Mouse (Mus musculus) midbrain, embryonic 11.5 days (tissue): Measurements from ENCODE around the gene Sdk2. TPM values are rescaled to one million over a fixed set of nuclear protein-coding genes. Genes with fewer than 3 reads are reported as not detected.

ENCODE experiments used
- ATAC-seq: fragments of 200-750 bp; cut with Nextera tagmentation; 2 replicates; pipeline ENCODE4 v1.8.0; 2017; ENCODE audit warnings: moderate TSS enrichment, moderate library complexity; ENCODE audit not compliant: low FRiP score
- DNase-seq: peaks from one replicate; pipeline ENCODE4 v3.0.0; 2015; ENCODE audit warnings: low spot score; ENCODE audit errors: missing footprints
- H3K27ac ChIP-seq: fragments of 300-500 bp; sonication (generic); 2 replicates; pipeline ENCODE4 v1.5.1; 2014; ENCODE audit warnings: low read depth, low read length
- H3K27me3 ChIP-seq: fragments of 300-500 bp; sonication (generic); 2 replicates; pipeline ENCODE4 v1.6.1; 2014; ENCODE audit warnings: mild to moderate bottlenecking, low read length, moderate library complexity, mixed read lengths; ENCODE audit not compliant: control insufficient read depth, insufficient read depth
- H3K36me3 ChIP-seq: fragments of 300-500 bp; sonication (generic); 2 replicates; pipeline ENCODE4 v1.6.1; 2014; ENCODE audit warnings: mild to moderate bottlenecking, low read length, moderate library complexity, mixed read lengths; ENCODE audit not compliant: control insufficient read depth, insufficient read depth
- H3K4me1 ChIP-seq: fragments of 300-500 bp; sonication (generic); 2 replicates; pipeline ENCODE4 v1.6.1; 2014; ENCODE audit warnings: low read length; ENCODE audit not compliant: control insufficient read depth, insufficient read depth
- H3K4me2 ChIP-seq: fragments of 300-500 bp; sonication (generic); 2 replicates; pipeline ENCODE4 v1.6.1; 2014; ENCODE audit warnings: mild to moderate bottlenecking, moderate library complexity
- H3K4me3 ChIP-seq: fragments of 300-500 bp; sonication (generic); 2 replicates; pipeline ENCODE4 v1.5.1; 2014; ENCODE audit warnings: low read depth, low read length
- H3K9ac ChIP-seq: fragments of 300-500 bp; sonication (generic); 2 replicates; pipeline ENCODE4 v1.6.1; 2014; ENCODE audit warnings: low read length
- H3K9me3 ChIP-seq: fragments of 300-500 bp; sonication (generic); 2 replicates; pipeline ENCODE4 v1.6.1; 2016; ENCODE audit warnings: low read length; ENCODE audit not compliant: control insufficient read depth
- WGBS: fragments of 180-500 bp; shearing (Covaris S2); extraction: QIAGEN DNeasy Blood & Tissue Kit; methylation state at CpG from one replicate; pipeline ENCODE4 v1.1.7; 2014; 5-methylcytosine and 5-hydroxymethylcytosine counted together
- polyA plus RNA-seq: library from polyadenylated mRNA; unstranded; fragments of >200 nt; fragmentation: Nextera tagmentation; extraction: Ambion mirVana; gene quantifications from 2 replicates; pipeline ENCODE4 v1.2.1, GENCODE M21; 2014

Gene Sdk2
- polyA plus RNA-seq, 1 experiment from 2014 or later: 2.6 TPM

GRCm38 (mm10) chr11:113849322-113849721 lies 217.5 kb downstream of the Sdk2 start:
- DNase-seq (no peak), ATAC-seq (no peak)
- Histone ChIP-seq H3K9ac (no peak overlapping the region), H3K4me3 (no peak overlapping the region), H3K4me1 (no peaks in the 10 kb centered on the region), H3K27ac (no peak overlapping the region), H3K9me3 (no peaks in the 10 kb centered on the region), H3K4me2 (no peak overlapping the region), H3K36me3 (no peaks in the 10 kb centered on the region), H3K27me3 (no peaks in the 10 kb centered on the region)
- WGBS: 67% methylated on average over 7 of the region's 7 CpGs

DNA sequence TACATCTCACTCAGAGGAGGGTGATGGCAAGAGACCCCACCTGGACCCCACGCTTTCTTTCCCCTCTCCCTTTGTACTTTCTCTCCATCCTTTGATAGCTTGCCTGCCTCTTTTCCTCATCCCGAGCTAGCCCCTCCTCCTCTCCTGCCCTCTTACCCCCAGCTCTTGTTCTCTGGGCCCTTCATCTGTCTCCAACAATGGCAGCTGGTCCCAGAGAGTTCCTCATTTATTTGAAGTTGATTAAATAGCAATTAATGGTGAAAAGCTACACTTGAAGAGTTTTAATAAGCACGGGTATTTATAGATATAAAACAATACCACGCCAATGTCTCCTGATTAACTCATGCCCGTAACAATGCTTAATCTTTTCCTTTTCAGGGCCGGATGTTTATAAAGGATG lies 222.9 kb downstream of the Sdk2 start:
- WGBS: 42% methylated on average over 6 of the region's 6 CpGs
- no peak for ATAC-seq

DNA sequence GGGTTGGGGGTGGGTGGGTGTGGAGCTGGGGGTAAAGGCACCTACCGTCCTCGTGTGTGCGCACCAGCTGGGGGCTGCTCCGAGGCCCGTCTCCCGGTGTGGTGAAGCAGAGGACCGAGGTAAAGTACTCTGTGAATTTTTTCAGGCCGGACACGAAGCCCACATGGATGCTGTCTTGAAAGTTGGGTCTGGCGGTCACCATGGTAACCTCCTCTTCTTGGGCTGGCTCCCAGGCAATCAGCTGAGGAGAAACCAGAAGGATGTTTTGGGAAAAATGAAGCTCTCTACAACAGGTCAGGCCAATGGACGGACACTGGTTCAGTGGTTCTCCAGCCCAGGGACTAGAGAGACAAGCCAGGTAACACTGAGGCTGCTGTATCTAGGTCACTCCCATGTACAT lies 224.0 kb downstream of the Sdk2 start:
- Histone ChIP-seq H3K4me1 (no peaks in the 10 kb centered on the region), H3K9ac (no peak overlapping the region), H3K27ac (no peak overlapping the region), H3K4me2 (no peak overlapping the region), H3K9me3 (no peaks in the 10 kb centered on the region), H3K27me3 (no peaks in the 10 kb centered on the region), H3K36me3 (no peaks in the 10 kb centered on the region), H3K4me3 (no peak overlapping the region)
- no peak for DNase-seq
- WGBS: 90% methylated on average over 11 of the region's 11 CpGs
- no peak for ATAC-seq

More for the DNA sequence above, 222.9 kb downstream of the Sdk2 start:
- H3K27ac ChIP-seq: no peak overlapping the region
- H3K4me2 ChIP-seq: no peak overlapping the region
- no peaks in the 10 kb centered on the region for H3K36me3 ChIP-seq
- no peak for DNase-seq
- H3K9ac ChIP-seq: no peak overlapping the region
- H3K9me3 ChIP-seq: no peaks in the 10 kb centered on the region
- no peaks in the 10 kb centered on the region for H3K27me3 ChIP-seq
- H3K4me3 ChIP-seq: no peak overlapping the region
- no peaks in the 10 kb centered on the region for H3K4me1 ChIP-seq

GRCm38 (mm10) chr11:113831608-113832007 lies 235.2 kb downstream of the Sdk2 start:
- Histone ChIP-seq H3K4me1 (peaks cover 9% of the 10 kb centered on the region), H3K36me3 (peaks cover 2% of the 10 kb centered on the region; the same call in 1 of the 2 replicates), H3K9me3 (no peaks in the 10 kb centered on the region), H3K4me3 (no peak overlapping the region), H3K4me2 (no peak overlapping the region), H3K27me3 (no peaks in the 10 kb centered on the region), H3K9ac (no peak overlapping the region), H3K27ac (no peak overlapping the region)
- no peak for ATAC-seq
- 92% methylated on average over 6 of the region's 6 CpGs for WGBS
- no peak for DNase-seq

DNA sequence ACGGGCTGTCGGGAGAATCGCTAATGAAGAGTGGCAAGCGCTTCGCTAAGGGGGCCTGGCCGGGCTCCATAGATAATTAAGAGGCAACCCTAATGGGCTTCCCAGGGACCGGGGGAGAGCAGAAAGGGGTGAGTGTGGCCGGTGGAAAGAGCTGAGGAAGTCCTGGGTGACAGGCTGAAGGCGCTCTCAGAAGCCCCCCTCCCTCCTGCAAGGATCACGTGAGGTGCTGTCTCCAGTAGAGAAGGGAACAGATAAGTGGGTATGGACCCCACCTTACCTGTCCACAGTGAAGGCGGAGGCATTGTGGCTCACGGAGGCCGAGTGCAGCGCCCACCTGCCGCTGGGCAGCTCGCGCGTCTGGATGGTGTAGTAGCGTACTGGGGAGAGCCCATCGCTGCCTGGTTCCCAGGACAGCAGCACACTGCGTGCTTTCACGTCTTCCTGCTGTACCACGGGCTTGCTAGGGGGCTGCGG lies 238.7 kb downstream of the Sdk2 start:
- H3K9me3 ChIP-seq: no peaks in the 10 kb centered on the region
- H3K27me3 ChIP-seq: no peaks in the 10 kb centered on the region
- ATAC-seq (peak; percentile 58), DNase-seq (no peak)
- peak overlapping the region; percentile 24; the same call in 1 of the 2 replicates for H3K4me2 ChIP-seq
- no peak overlapping the region for H3K4me3 ChIP-seq
- H3K36me3 ChIP-seq: no peaks in the 10 kb centered on the region
- H3K4me1 ChIP-seq: peaks cover 9% of the 10 kb centered on the region
- 31% methylated on average over 23 of the region's 24 CpGs for WGBS
- H3K9ac ChIP-seq: no peak overlapping the region
- no peak overlapping the region for H3K27ac ChIP-seq

GRCm38 (mm10) chr11:113820005-113820404 lies 246.8 kb downstream of the Sdk2 start:
- ATAC-seq (no peak), DNase-seq (no peak)
- Histone ChIP-seq H3K36me3 (no peaks in the 10 kb centered on the region), H3K4me2 (no peak overlapping the region), H3K4me1 (no peaks in the 10 kb centered on the region), H3K9ac (no peak overlapping the region), H3K27me3 (no peaks in the 10 kb centered on the region), H3K9me3 (no peaks in the 10 kb centered on the region), H3K27ac (no peak overlapping the region), H3K4me3 (no peak overlapping the region)
- WGBS: 90% methylated on average over 10 of the region's 10 CpGs

DNA sequence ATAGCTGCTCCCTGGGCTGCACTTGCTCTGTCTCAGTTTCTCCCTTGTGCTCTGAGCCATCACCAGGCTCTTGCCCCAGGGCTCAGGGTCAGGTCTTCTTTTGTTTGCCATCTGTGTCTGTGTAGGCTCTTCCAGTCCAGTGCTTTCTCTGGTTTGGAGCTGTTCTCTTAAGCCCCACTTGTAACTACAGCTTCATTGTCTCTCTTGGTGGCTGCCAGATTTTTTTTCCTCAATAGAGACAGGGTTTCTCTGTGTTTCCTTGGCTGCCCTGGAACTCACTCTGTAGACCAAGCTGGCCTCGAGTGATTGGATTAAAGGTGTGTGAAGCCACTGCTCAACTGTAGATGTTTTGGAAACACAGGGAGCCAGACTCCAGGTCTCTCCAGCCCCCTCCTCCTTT lies 247.8 kb downstream of the Sdk2 start:
- no peaks in the 10 kb centered on the region for H3K36me3 ChIP-seq
- 10% methylated on average over 1 of the region's 1 CpGs for WGBS
- no peaks in the 10 kb centered on the region for H3K9me3 ChIP-seq
- H3K4me3 ChIP-seq: no peak overlapping the region
- H3K27ac ChIP-seq: no peak overlapping the region
- DNase-seq: no peak
- no peak overlapping the region for H3K9ac ChIP-seq
- no peak overlapping the region for H3K4me2 ChIP-seq
- ATAC-seq: no peak
- H3K27me3 ChIP-seq: no peaks in the 10 kb centered on the region
- H3K4me1 ChIP-seq: no peaks in the 10 kb centered on the region

DNA sequence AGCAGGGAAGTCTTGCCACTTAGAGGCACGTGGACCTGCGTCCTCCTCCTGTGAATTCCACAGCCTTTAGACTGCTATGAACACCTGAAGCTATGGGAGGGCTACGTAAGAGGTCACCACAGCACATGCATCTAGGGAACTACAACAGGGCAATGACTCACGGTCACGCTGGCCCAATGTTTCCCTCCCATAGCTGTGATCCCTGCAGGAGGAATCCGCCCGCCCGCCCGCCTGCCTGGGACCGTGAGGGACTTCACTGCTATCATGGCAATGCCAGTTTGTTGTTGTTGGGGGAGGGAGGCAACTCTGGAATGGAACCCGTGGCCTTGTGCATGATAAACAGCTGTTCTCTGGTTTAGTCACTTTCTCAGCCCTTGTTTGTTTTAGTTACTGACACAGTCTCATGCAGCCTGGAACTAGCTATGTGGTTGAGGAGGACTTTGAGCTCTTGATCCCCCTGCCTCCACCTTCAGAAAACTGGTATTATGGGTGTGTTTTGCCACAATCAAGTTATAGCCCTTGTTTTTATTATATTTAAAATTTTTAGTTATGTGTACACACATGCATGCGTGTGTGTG lies 249.8 kb downstream of the Sdk2 start:
- H3K27me3 ChIP-seq: no peaks in the 10 kb centered on the region
- H3K4me1 ChIP-seq: no peaks in the 10 kb centered on the region
- 81% methylated on average over 12 of the region's 12 CpGs for WGBS
- no peaks in the 10 kb centered on the region for H3K36me3 ChIP-seq
- H3K27ac ChIP-seq: no peak overlapping the region
- no peaks in the 10 kb centered on the region for H3K9me3 ChIP-seq
- DNase-seq (no peak), ATAC-seq (no peak)
- H3K4me2 ChIP-seq: no peak overlapping the region
- no peak overlapping the region for H3K9ac ChIP-seq
- H3K4me3 ChIP-seq: no peak overlapping the region

- Histone ChIP-seq H3K4me2 (no peak overlapping the region), H3K27ac (no peak overlapping the region), H3K4me3 (no peak overlapping the region), H3K36me3 (no peaks in the 10 kb centered on the region), H3K4me1 (no peaks in the 10 kb centered on the region), H3K9ac (no peak overlapping the region), H3K9me3 (no peaks in the 10 kb centered on the region), H3K27me3 (no peaks in the 10 kb centered on the region)
- DNase-seq (no peak), ATAC-seq (no peak)
- 96% methylated on average over 4 of the region's 4 CpGs for WGBS
Observed at GRCm38 (mm10) chr11:113816439-113816838, 250.4 kb downstream of the Sdk2 start.
